Mouse (Mus musculus) left cerebral cortex, adult 11 months (tissue): Measurements from ENCODE around the gene Spi1.

Source experiments
- DNase-seq: peaks from one replicate; pipeline ENCODE4 v3.0.0; 2022; ENCODE audit warnings: low spot score

Gene Spi1

GRCm38 (mm10) chr2:91125101-91125500 lies 42.9 kb downstream of the Spi1 start:
- DNase-seq: no peak

GRCm38 (mm10) chr2:91128761-91129160 lies 46.6 kb downstream of the Spi1 start:
- no peak for DNase-seq

DNA sequence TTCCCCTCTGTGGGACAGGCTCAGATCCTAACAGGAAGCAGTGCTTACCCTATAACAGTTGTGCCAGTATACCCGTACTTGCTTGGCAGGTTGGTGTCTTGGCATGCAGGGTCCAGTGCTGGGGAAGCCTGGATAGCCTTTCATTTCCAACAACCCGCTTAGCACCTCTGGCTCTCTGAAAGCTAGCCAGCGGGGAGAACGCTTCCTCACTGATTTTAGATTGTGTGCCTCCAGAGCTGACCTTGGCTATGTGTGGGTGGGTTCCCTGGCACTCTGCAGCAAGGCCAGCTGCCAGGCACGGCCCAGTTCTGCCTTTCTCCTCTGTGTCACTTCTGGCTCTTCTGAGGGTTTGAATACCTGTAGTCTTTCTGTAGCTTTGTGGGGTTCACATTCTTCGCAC lies 47.9 kb downstream of the Spi1 start:
- no peak for DNase-seq

DNA sequence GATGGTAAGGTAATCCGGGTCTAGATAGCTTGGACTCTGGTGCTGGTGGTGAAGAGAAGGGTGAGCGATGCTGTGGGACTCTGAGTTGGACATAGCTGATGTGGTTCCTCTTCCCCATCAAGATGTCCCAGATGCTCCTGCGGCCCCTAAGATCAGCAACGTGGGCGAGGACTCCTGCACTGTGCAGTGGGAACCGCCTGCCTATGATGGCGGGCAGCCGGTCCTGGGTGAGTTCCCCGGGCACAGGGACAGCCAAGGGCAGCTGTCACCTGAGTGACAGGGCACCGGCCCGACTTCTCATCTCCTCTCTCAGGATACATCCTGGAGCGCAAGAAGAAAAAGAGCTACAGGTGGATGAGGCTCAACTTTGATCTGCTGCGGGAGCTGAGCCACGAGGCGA lies 49.1 kb downstream of the Spi1 start:
- no peak for DNase-seq

DNA sequence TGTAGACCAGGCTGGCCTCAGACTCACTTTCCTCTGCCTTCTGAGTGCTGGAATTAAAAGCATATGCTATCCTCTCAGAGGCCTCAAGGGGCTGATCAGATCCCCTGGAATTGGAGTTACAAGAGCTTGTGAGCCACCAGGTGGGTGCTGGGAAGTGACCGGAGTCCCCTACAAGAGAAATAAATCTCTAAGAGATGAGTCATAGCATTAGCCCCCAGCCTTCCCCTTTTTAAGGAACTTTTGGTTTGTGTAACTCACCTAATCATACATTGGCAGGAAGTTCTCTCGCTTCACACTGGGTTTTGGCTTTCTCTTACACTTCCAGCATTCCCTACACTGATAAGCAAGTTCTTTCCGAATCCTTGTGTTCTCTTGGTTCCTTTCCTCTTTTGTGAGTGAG lies 49.8 kb downstream of the Spi1 start:
- no peak for DNase-seq

DNA sequence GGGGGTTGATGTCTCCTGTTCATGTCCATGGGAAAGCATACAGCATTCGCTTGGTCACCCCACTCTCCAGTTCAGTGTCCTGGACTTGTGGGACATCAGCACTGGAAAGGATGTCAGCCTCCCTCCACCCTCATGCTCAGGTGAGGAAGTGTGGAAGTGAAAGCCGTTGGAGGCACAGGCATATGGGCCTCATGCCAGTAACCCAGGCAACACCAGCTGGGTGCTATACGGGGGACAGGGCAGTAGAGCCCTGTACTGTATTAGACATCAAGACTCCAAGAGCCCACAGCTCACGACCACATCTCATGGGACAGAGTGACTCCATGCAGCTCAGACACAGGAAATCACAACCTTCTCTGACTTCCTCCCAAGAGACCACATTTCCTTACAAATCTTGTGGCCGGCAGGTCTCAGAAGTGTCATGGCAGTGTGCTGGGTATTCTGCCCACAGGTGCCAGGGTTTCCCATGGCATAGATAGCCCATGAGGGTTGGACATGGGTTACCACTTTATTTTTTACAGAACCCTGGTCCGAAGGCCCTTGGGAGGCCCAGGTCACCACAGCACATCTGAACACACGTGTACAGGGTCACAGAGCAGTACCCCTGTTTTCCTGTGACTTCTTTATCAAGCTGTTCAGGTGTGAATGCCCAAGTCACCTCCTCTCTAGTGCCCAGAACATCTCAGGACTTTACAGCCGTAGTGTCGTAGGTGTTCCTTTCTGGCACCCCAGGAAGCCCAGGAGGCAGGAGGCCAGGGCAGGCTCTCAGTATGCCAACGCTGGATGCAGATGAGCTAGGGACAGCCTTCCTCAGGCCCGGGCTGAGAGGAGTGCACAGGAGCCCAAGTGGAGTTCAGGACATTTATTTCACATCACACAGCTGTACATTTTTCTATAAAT lies 54.6 kb downstream of the Spi1 start:
- no peak for DNase-seq

GRCm38 (mm10) chr2:91137481-91137880 lies 55.3 kb downstream of the Spi1 start:
- no peak for DNase-seq

DNA sequence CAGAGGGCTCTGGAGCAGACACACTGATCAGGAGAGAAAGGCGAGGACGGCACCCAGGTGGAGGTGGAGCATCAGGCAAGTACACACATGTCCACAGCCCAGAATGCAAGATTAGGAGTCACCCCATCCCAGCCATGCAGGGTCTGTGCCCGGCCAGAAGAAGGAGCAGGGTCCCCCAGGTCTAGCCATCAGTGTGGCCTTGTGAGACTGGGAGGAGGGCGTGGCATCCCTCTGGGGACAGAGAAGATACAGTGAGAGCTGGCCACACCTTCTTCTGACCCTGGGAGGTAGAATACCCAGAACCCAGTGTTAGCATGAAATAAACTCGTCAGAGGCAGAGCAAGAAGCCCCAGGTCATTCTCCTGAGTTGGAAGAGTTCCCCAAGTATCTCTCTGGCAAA lies 57.1 kb downstream of the Spi1 start:
- DNase-seq: no peak

DNA sequence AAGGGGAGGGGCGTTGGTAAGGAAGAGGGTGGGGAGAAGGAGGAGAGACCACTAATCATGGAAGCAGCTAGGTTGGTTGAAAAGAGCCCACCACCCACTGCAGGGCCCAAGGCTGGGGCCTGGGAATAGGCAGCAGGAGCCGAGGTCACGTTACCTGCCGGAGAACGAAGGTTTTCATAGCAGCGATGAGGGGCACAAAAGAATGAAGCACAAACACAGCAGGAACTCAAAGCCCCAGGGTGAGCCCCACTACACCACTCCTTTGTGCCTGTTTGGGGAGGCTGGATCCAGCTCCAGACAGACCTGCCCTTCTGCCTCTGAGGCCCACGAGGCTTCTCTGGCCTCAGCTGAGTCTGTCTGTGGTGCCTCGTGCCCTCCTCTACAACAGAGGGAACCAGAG lies 57.6 kb downstream of the Spi1 start:
- DNase-seq: no peak

DNA sequence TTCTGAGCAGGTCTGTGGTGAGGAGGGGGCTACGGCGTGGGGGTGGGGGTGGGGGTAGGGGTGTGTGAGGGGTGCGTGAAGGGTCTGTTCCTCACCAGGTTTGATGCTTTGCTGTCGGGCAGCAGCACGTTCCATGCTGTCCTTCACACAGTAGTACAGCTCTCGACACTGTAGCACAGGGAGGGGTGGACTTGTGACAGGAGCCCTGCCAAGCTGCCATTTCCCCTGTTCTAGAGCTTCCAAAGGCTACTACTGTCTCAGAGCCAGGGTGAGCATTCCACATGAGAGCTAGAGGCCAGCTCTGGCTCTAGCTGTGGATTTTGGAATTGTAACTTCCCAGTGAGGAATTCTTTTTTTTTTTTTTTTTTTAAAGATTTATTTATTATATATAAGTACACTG lies 60.7 kb downstream of the Spi1 start:
- no peak for DNase-seq

DNA sequence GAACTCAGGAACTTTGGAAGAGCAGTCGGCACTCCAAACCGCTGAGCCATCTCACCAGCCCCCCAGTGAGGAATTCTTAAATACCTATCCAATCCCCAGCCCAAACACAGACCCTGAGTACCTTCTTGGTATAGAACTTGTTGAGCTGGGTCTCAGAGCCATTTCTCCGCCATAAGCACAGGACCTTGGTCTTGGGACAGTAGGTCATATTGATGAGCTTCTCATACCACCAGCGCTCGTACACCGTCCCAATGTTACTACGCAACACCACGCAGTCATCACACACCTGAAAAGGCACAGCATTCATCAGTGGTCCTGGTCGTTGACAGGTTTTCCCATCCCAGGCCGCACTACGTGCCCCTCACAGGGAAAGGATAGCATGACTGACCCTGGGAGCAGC lies 61.2 kb downstream of the Spi1 start:
- no peak for DNase-seq

GRCm38 (mm10) chr2:91148101-91148500 lies 65.9 kb downstream of the Spi1 start:
- no peak for DNase-seq

DNA sequence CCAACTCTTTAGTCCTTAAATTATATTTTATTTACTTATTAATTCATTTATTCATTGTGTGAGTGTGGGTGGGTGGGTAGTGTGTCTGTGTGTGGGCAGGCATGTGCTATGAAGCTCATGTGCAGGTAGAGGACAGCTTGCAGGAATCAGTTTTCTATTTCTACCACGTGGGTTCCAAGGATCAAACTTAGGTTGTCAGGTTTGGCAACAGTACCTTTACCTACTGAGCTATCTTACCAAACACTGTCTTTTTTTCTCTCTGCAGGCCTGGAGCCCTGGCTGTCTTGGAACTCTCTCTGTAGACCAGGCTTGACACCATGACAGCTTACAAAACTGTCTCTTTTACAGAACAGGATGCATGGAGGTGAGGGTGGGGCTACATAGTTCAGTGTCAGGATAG lies 69.1 kb downstream of the Spi1 start:
- no peak for DNase-seq

GRCm38 (mm10) chr2:91152885-91153377 lies 70.7 kb downstream of the Spi1 start:
- DNase-seq: no peak

DNA sequence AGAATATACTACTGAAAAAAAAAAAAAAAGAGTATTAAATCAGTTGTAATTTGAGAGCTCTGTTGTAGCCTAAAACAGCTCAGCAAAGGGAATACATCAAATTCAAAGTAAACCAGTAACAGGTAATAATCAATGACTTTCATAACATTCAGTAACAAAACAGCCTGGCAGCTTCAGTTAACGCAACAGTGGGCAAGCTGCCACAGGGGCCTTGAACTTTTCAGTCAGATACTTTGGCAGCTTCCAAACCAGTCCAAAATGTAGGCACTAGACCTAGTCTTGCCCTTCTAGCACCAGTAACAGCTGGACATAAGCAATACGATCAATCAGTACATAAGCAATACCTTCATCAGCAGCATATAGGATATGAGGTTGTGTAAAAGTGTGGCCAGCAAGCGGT lies 71.9 kb downstream of the Spi1 start:
- no peak for DNase-seq

- DNase-seq: no peak
Measured at GRCm38 (mm10) chr2:91157002-91157752, 75.0 kb downstream of the Spi1 start.

GRCm38 (mm10) chr2:91160591-91160990 lies 78.4 kb downstream of the Spi1 start:
- DNase-seq: no peak

DNA sequence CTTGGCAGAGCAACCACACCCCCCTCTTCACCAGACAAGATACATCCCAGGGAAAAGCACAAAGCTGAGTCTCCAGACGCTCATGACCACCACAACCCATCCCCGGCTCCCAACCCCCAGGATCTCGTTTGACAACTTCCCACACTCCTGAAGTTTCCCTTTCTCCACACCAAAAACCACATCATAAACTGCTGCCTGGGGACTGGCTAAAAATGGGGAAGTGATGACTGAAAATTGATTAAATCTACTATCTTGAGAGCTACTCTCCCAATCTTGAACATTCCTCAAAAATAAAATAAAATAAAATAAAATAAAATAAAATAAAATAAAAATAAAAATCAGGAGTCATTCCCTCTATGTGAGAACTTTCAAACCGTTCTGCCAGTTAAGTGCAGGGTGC lies 80.8 kb downstream of the Spi1 start:
- DNase-seq: no peak

DNA sequence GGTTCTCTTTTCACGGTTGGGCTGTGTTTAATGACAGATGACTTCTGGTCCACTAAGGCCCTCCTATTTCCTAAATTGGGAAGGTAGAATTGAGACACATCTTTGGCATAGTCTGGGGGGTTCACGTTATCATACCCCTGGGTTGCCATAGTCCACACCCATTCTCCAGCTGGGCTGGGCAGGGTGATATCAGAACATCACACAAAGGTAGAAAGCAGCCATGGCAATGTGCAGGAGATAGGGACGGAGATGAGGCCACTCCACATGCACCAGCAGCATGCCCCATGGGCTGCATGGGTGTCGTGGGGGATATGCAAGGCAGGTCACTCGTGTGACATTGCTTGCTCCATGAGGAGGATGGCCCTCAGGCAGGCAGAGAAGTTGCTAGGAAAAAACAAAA lies 81.3 kb downstream of the Spi1 start:
- no peak for DNase-seq

DNA sequence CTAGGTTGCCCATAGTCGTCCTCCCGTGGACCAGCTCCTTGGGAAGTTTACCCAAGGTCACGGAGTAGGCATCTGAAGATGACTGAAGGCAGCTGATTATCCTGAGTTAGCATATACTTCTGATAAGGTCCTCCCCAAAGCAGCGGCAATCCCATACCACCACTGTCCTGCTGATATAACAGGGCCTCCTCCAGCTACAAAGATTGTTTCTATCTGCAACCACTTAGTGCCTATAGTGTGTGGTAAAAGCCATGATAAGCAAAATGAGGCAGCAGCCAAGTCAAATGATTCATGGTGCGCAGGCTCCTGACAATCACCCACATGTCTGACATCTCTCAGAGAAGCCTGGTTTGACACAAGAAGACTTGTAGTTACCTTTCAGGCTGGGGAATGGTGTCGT lies 82.8 kb downstream of the Spi1 start:
- no peak for DNase-seq
